Mouse (Mus musculus) testis, adult 2 months (tissue): ENCODE results near the gene Cramp1l.

ENCODE experiments used
- CTCF ChIP-seq: fragments of 200-500 bp; IDR thresholded peaks from 2 replicates; pipeline ENCODE4 v1.5.1; 2012; ENCODE audit warnings: low read depth, mild to moderate bottlenecking, inconsistent platforms, low read length, moderate library complexity; ENCODE audit not compliant: control insufficient read depth, insufficient read depth, insufficient replicate concordance
- POLR2A ChIP-seq: fragments of 200-500 bp; IDR thresholded peaks from 2 replicates; pipeline ENCODE4 v1.6.1; 2012; ENCODE audit warnings: low read depth, mild to moderate bottlenecking, inconsistent platforms, low read length, moderate library complexity; ENCODE audit not compliant: control insufficient read depth

GRCm38 (mm10) chr17:24937266-24937665, 78.3 kb downstream of the Cramp1l start:
- TF ChIP-seq CTCF: no peak
- no peak for TF ChIP-seq POLR2A
